Mouse (Mus musculus) embryonic facial prominence, embryonic 10.5 days (tissue): ENCODE measurements around the gene Macrod2. TPM values are rescaled to one million over a fixed set of nuclear protein-coding genes. Genes with fewer than 3 reads are reported as not detected.

Source experiments
- DNase-seq: peaks from one replicate; pipeline ENCODE4 v3.0.0-alpha.2; 2017; ENCODE audit warnings: low spot score
- H3K27ac ChIP-seq: fragments of 300-500 bp; sonication (generic); replicated peaks from 2 replicates; pipeline ENCODE4 v1.5.1; 2016; ENCODE audit warnings: mild to moderate bottlenecking
- H3K27me3 ChIP-seq: fragments of 300-500 bp; sonication (generic); replicated peaks from 2 replicates; pipeline ENCODE4 v1.6.1; 2016; ENCODE audit warnings: low read depth, mild to moderate bottlenecking; ENCODE audit not compliant: poor library complexity, severe bottlenecking
- H3K36me3 ChIP-seq: fragments of 300-500 bp; sonication (generic); replicated peaks from 2 replicates; pipeline ENCODE4 v1.6.1; 2016; ENCODE audit warnings: mild to moderate bottlenecking, moderate library complexity
- H3K4me1 ChIP-seq: fragments of 300-500 bp; sonication (generic); 2 replicates; pipeline ENCODE4 v1.6.1; 2016
- H3K4me3 ChIP-seq: fragments of 300-500 bp; sonication (generic); 2 replicates; pipeline ENCODE4 v1.5.1; 2016; ENCODE audit warnings: mild to moderate bottlenecking, moderate library complexity
- H3K9me3 ChIP-seq: fragments of 300-500 bp; sonication (generic); 2 replicates; pipeline ENCODE4 v1.6.1; 2016; ENCODE audit warnings: mild to moderate bottlenecking
- WGBS: fragments of 180-500 bp; shearing (Covaris S2); methylation state at CpG from one replicate; pipeline ENCODE4 v1.1.7; 2016; 5-methylcytosine and 5-hydroxymethylcytosine counted together
- polyA plus RNA-seq: library from polyadenylated mRNA; unstranded; fragments of >200 nt; fragmentation: Nextera tagmentation; extraction: Ambion mirVana; gene quantifications from 2 replicates; pipeline ENCODE4 v1.2.1, GENCODE M21; 2016

Macrod2 gene
- polyA plus RNA-seq, 1 experiment from 2014 or later: 25.8 TPM

- Histone ChIP-seq H3K4me1 (peaks cover 3% of the 10 kb centered on the region; the same call in 1 of the 2 replicates), H3K27ac (no peak overlapping the region), H3K36me3 (no peaks in the 10 kb centered on the region), H3K27me3 (no peaks in the 10 kb centered on the region), H3K9me3 (no peaks in the 10 kb centered on the region), H3K4me3 (no peak overlapping the region)
- DNase-seq: peak; percentile 66
- WGBS: 34% methylated on average over 5 of the region's 5 CpGs
These were observed 105.8 kb downstream of the Macrod2 start for GRCm38 (mm10) chr2:140500951-140501350.

GRCm38 (mm10) chr2:140521472-140521871 lies 126.4 kb downstream of the Macrod2 start:
- H3K9me3 ChIP-seq: no peaks in the 10 kb centered on the region
- no peaks in the 10 kb centered on the region for H3K36me3 ChIP-seq
- peaks cover 4% of the 10 kb centered on the region; the same call in 1 of the 2 replicates for H3K4me1 ChIP-seq
- 93% methylated on average over 2 of the region's 2 CpGs for WGBS
- H3K27ac ChIP-seq: no peak overlapping the region
- no peaks in the 10 kb centered on the region for H3K27me3 ChIP-seq
- DNase-seq: no peak
- no peak overlapping the region for H3K4me3 ChIP-seq

- DNase-seq: no peak
- no peak overlapping the region for H3K4me3 ChIP-seq
- 68% methylated on average over 2 of the region's 2 CpGs for WGBS
- H3K9me3 ChIP-seq: no peaks in the 10 kb centered on the region
- no peaks in the 10 kb centered on the region for H3K36me3 ChIP-seq
- no peaks in the 10 kb centered on the region for H3K4me1 ChIP-seq
- H3K27me3 ChIP-seq: no peaks in the 10 kb centered on the region
- H3K27ac ChIP-seq: no peak overlapping the region
These were observed 135.1 kb downstream of the Macrod2 start for GRCm38 (mm10) chr2:140530214-140530613.

- 51% methylated on average over 3 of the region's 3 CpGs for WGBS
- Histone ChIP-seq H3K9me3 (no peaks in the 10 kb centered on the region), H3K4me1 (no peaks in the 10 kb centered on the region), H3K36me3 (no peaks in the 10 kb centered on the region), H3K27me3 (no peaks in the 10 kb centered on the region), H3K27ac (no peak overlapping the region), H3K4me3 (no peak overlapping the region)
- no peak for DNase-seq
These were observed 136.9 kb downstream of the Macrod2 start for GRCm38 (mm10) chr2:140532024-140532423.

GRCm38 (mm10) chr2:140532859-140533519 lies 137.9 kb downstream of the Macrod2 start:
- H3K36me3 ChIP-seq: no peaks in the 10 kb centered on the region
- no peak overlapping the region for H3K27ac ChIP-seq
- H3K27me3 ChIP-seq: no peaks in the 10 kb centered on the region
- H3K4me1 ChIP-seq: no peaks in the 10 kb centered on the region
- no peaks in the 10 kb centered on the region for H3K9me3 ChIP-seq
- DNase-seq: no peak
- H3K4me3 ChIP-seq: no peak overlapping the region
- 72% methylated on average over 9 of the region's 9 CpGs for WGBS

GRCm38 (mm10) chr2:140533621-140534020 lies 138.5 kb downstream of the Macrod2 start:
- H3K36me3 ChIP-seq: no peaks in the 10 kb centered on the region
- WGBS: 50% methylated on average over 8 of the region's 8 CpGs

GRCm38 (mm10) chr2:140534583-140534982 lies 139.5 kb downstream of the Macrod2 start:
- no peaks in the 10 kb centered on the region for H3K36me3 ChIP-seq
- H3K4me1 ChIP-seq: no peaks in the 10 kb centered on the region
- H3K27me3 ChIP-seq: no peaks in the 10 kb centered on the region
- 90% methylated on average over 3 of the region's 3 CpGs for WGBS
- DNase-seq: no peak
- no peak overlapping the region for H3K4me3 ChIP-seq
- no peaks in the 10 kb centered on the region for H3K9me3 ChIP-seq
- no peak overlapping the region for H3K27ac ChIP-seq

More at GRCm38 (mm10) chr2:140533621-140534020, 138.5 kb downstream of the Macrod2 start:
- no peaks in the 10 kb centered on the region for H3K9me3 ChIP-seq
- H3K4me1 ChIP-seq: no peaks in the 10 kb centered on the region
- no peaks in the 10 kb centered on the region for H3K27me3 ChIP-seq
- no peak overlapping the region for H3K27ac ChIP-seq
- no peak for DNase-seq
- H3K4me3 ChIP-seq: no peak overlapping the region

- WGBS: 94% methylated on average over 5 of the region's 5 CpGs
- no peaks in the 10 kb centered on the region for H3K36me3 ChIP-seq
- H3K9me3 ChIP-seq: no peaks in the 10 kb centered on the region
- no peaks in the 10 kb centered on the region for H3K27me3 ChIP-seq
- no peak overlapping the region for H3K27ac ChIP-seq
- H3K4me1 ChIP-seq: no peaks in the 10 kb centered on the region
- DNase-seq: no peak
- no peak overlapping the region for H3K4me3 ChIP-seq
These were observed 140.9 kb downstream of the Macrod2 start for GRCm38 (mm10) chr2:140535832-140536571.

GRCm38 (mm10) chr2:140549286-140549685 lies 154.2 kb downstream of the Macrod2 start:
- no peak for DNase-seq
- no peak overlapping the region for H3K4me3 ChIP-seq
- no peaks in the 10 kb centered on the region for H3K36me3 ChIP-seq
- no peaks in the 10 kb centered on the region for H3K4me1 ChIP-seq
- 84% methylated on average over 2 of the region's 2 CpGs for WGBS
- H3K9me3 ChIP-seq: no peaks in the 10 kb centered on the region
- no peaks in the 10 kb centered on the region for H3K27me3 ChIP-seq
- no peak overlapping the region for H3K27ac ChIP-seq

- WGBS: 92% methylated on average over 2 of the region's 2 CpGs
These were observed 166.3 kb downstream of the Macrod2 start for GRCm38 (mm10) chr2:140561426-140561825.

GRCm38 (mm10) chr2:140570874-140571273 lies 175.8 kb downstream of the Macrod2 start:
- H3K4me1 ChIP-seq: no peaks in the 10 kb centered on the region
- WGBS: 81% methylated on average over 6 of the region's 6 CpGs
- no peak for DNase-seq

More at GRCm38 (mm10) chr2:140561426-140561825, 166.3 kb downstream of the Macrod2 start:
- Histone ChIP-seq H3K4me1 (no peaks in the 10 kb centered on the region), H3K36me3 (no peaks in the 10 kb centered on the region), H3K27ac (no peak overlapping the region), H3K27me3 (no peaks in the 10 kb centered on the region), H3K9me3 (no peaks in the 10 kb centered on the region), H3K4me3 (no peak overlapping the region)
- DNase-seq: no peak

GRCm38 (mm10) chr2:140592537-140593261 lies 197.6 kb downstream of the Macrod2 start:
- H3K27ac ChIP-seq: no peak overlapping the region
- H3K36me3 ChIP-seq: no peaks in the 10 kb centered on the region
- no peaks in the 10 kb centered on the region for H3K9me3 ChIP-seq
- H3K4me1 ChIP-seq: no peaks in the 10 kb centered on the region
- 71% methylated on average over 3 of the region's 3 CpGs for WGBS
- no peaks in the 10 kb centered on the region for H3K27me3 ChIP-seq
- no peak overlapping the region for H3K4me3 ChIP-seq
- DNase-seq: no peak

More at GRCm38 (mm10) chr2:140570874-140571273, 175.8 kb downstream of the Macrod2 start:
- H3K36me3 ChIP-seq: no peaks in the 10 kb centered on the region
- no peaks in the 10 kb centered on the region for H3K27me3 ChIP-seq
- no peak overlapping the region for H3K4me3 ChIP-seq
- no peak overlapping the region for H3K27ac ChIP-seq
- H3K9me3 ChIP-seq: no peaks in the 10 kb centered on the region
